Mouse (Mus musculus) small intestine, adult 2 months (tissue): ENCODE data around the gene Enc1.

Source experiments
- CTCF ChIP-seq: fragments of 200-500 bp; IDR thresholded peaks from 2 replicates; pipeline ENCODE4 v1.5.1; 2012; ENCODE audit warnings: low read depth, mild to moderate bottlenecking, control low read depth, inconsistent platforms, low read length, moderate library complexity, mixed read lengths; ENCODE audit not compliant: insufficient replicate concordance, insufficient read length; ENCODE audit errors: extremely low read depth
- POLR2A ChIP-seq: fragments of 200-500 bp; IDR thresholded peaks from 2 replicates; pipeline ENCODE4 v1.6.1; 2012; ENCODE audit warnings: low read depth, mild to moderate bottlenecking, control low read depth, inconsistent platforms, low read length, moderate library complexity

DNA sequence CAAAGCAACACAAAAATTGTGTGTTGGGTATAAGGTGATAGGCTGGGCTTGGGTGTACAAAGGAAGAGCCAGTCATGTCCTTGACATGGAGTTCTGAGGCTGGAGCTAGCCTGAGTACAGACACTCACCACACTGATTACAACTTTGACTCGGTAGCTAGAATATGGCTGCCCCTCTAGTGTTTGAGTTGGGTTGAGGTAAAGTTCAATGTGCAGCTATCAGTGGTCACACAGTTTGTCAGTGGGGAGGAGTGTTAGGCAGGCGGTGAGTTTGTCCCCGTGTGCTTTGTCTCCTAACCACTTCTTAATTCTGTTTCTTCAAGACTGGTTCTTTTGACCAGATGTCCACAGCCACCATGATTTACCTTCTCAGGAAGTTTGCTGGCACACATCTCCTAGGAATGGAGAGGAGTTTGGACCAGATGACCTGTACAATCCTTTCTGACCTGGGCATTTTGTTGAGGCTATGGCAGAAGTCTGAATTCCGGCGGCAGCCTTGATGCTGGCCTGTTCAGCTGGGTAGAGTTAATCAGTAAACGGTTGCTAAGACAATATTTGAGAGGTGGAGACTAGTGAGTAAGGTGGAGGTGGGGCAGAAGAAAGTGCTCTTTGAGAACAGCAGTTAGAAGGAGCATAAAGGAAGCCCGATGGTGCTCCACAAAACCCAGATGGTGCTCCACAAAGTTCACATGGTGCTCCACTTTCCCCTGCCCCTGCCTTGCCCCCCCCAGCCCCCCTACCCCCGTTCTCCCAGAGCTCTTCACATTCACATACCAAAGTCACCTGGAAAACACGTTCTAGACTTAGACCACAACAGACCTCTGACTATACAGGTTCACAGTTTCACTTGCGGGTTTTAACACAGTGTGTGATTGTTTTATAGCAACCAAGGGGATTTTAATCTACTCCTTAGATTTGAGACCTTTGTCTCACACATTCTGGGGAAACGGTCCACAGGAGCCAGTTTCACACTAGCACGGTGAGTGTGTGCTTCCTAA is 59.3 kb downstream of the Enc1 start:
- no peak for TF ChIP-seq POLR2A
- no peak for TF ChIP-seq CTCF
